Mouse (Mus musculus): Measurements from ENCODE around the gene Sfxn2.

Sfxn2 gene

GRCm38 (mm10) chr19:46625015-46625414 lies 51.9 kb downstream of the Sfxn2 start:
- no peak for DNase-seq (ENCODE audit: extremely low read depth, insufficient read length, low spot score)

GRCm38 (mm10) chr19:46625519-46625918 lies 52.4 kb downstream of the Sfxn2 start:
- no peak for DNase-seq (ENCODE audit: extremely low read depth, insufficient read length, low spot score)

DNA sequence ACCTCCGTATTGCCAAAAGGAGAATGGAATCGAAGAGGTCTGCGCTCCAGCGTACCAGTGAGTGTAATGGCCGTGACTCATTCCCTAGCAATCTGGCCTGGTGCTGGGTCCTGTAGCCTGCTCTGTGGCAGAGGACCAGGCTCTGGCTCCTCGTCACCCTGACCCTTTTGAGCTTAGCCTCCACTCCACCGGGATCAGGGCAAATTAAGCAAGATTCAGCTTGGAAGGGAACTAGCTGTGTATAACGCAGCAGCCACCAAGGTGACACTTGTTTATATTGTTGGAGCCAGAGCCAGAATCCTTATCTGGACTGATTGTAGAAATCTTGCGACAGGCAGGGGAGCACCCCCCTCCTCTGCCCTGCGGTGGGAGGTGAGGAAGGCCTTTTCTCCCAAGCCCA lies 55.2 kb downstream of the Sfxn2 start:
- DNase-seq (ENCODE audit: extremely low read depth, insufficient read length, low spot score): no peak

- DNase-seq (ENCODE audit: extremely low read depth, insufficient read length, low spot score): no peak
Measured at GRCm38 (mm10) chr19:46629807-46630206, 56.6 kb downstream of the Sfxn2 start.

- no peak for DNase-seq (ENCODE audit: extremely low read depth, insufficient read length, low spot score)
Measured at GRCm38 (mm10) chr19:46631637-46632036, 58.5 kb downstream of the Sfxn2 start.

GRCm38 (mm10) chr19:46635766-46636165 lies 62.6 kb downstream of the Sfxn2 start:
- no peak for DNase-seq (ENCODE audit: extremely low read depth, insufficient read length, low spot score)

DNA sequence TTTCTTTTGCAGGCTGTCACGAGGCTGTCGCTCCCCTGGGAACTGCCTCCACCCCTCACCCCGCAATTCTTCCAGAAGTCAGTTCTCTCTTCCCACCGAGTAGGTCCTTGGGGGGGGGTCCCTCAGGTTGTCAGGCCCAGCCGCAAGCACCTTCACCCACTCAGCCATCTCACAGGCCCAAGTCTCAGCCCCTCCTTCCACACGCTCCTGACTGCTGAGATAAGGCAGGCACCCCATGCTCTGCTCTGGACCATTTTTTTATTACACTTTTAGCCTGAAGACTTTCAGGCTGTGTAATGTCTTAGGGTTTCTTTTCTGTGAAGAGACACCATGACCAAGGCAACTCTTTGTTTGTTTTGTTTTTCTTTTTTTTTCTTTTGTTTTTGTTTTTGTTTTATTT lies 64.4 kb downstream of the Sfxn2 start:
- DNase-seq (ENCODE audit: extremely low read depth, insufficient read length, low spot score): no peak

GRCm38 (mm10) chr19:46639053-46639452 lies 65.9 kb downstream of the Sfxn2 start:
- no peak for DNase-seq (ENCODE audit: extremely low read depth, insufficient read length, low spot score)

DNA sequence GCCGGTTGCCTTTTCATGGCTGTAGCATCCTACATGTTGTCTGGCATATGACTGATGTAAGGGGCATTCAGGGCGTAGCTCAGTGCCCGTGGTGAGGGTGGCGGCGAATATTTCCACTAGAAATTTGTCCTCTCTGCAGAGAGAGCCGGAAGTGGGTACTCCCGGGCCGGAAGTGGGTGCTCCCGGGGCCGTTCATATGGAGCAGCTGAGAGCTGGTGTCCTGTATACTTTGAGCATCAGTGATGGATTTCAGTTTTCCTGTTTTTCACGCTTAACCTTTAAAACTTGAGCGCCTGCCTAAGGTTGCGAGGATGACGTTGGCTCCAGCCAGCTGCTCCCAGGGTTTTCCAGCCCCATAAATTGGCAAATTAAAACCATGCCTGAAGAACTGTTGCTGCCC lies 66.3 kb downstream of the Sfxn2 start:
- DNase-seq (ENCODE audit: extremely low read depth, insufficient read length, low spot score): no peak

DNA sequence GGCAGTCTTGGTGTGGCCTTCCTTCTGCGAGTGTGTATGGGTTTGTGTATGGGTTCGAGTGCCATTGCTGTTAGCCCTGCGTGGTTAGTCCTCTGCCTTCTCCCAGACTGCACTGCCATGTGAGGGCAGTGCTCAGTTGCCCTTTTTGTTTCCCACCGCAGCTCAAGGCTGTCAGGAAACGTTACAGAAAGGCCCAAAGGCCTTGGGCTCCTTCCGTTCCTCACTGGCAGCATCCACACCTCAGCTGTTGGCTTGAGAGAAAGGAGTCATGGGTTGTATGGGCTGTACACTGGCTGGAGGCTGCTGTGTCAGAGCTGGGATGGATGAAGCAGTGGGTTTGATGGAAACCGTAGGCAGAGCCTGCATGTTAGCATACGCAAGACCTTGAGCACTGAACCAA lies 67.6 kb downstream of the Sfxn2 start:
- DNase-seq (ENCODE audit: extremely low read depth, insufficient read length, low spot score): no peak

DNA sequence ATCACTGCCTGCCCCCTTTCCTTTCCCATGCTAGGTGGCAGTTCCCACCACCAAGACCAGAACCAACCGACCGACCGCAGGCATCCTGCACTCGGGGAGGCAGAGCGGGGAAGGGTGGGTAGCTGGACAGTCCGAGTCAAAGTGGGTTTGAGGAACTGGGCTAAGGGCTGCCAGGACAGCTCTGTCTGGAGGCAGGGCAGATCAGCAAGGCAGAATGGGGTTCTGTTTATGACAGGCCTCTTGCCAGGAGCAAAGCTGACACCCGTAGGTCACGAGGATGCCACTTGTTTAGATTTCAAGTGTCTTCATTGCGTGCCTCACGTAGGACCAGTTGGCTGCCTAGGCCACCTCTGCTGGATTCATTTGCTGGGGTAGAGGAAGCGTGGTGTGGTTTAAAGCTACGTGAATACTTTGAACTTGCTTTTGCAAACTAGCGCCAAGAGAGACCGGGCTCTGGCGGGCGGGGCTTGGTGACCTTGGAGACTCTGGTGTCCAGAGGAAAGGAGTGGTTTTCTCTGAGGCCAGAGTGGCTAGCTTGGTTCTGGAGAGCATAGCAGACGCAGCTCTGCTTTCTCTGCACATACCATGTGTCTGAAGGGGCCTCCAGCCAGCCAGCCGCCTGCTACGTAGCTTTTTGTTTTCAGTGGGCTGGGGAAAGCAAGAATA lies 68.4 kb downstream of the Sfxn2 start:
- DNase-seq (ENCODE audit: extremely low read depth, insufficient read length, low spot score): peak; percentile 69

- peak; percentile 75 for DNase-seq (ENCODE audit: extremely low read depth, insufficient read length, low spot score)
Measured at GRCm38 (mm10) chr19:46642136-46642753, 69.1 kb downstream of the Sfxn2 start.

DNA sequence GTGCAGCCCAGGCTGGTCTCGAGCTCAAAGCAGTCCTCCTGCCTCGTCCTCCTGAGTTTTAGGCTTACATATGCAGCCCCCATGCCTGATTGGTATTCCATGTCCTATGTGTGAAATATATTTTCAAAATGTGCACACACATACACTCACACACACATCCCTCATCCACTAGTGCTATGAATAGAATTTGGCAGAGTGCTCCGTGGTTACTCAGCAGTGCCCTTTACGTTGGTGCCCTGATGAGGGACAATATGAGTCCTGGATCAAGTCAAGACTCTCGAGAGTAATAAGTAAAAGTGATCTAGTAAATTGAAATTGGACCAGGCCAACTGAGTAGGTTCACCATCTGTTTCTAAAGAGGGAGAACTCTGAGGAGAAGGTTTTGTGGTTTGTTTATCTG lies 70.1 kb downstream of the Sfxn2 start:
- no peak for DNase-seq (ENCODE audit: extremely low read depth, insufficient read length, low spot score)

DNA sequence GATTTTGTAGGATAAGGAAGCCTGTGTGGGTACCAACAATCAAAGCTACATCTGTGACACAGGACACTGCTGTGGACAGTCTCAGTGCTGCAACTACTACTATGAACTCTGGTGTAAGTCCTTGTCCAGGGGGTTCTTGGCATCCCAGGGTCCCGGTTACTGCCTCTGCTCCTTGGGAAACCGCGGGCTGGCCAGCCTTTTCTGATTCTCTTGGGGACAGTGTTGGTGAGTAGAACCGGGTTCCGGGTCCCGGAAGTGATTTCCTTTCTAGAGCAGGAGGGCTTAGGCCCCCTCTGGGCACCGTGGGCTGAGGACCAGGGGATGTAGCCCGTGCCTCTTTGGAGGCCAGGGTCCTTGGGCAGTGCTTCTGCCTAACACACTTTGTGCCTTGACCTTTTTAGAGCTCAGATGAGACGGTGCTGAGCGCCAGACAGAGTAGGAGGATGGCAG lies 71.2 kb downstream of the Sfxn2 start:
- DNase-seq (ENCODE audit: extremely low read depth, insufficient read length, low spot score): no peak

GRCm38 (mm10) chr19:46644793-46645602 lies 71.8 kb downstream of the Sfxn2 start:
- DNase-seq (ENCODE audit: extremely low read depth, insufficient read length, low spot score): no peak

DNA sequence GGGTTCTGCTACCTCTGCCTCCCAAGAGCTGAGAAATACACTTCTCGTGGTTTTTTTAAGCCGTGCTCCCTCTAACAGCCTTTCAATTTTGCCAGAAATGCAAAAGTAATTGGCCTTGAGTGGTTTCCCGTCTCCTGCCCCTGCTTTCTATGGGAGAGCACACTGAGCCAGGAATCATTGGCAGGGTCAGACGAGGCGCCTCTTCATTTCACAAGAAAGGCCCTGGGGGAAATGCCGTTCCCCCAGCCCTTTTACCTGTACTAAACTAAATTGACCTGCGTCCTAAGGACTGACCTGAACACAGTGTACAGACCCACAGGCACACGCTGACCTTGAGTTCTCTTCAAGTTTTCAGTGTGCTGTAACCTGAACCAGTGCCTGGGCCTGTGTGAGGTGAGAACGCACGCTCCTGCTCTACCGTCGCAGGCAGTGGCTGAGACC lies 72.9 kb downstream of the Sfxn2 start:
- DNase-seq (ENCODE audit: extremely low read depth, insufficient read length, low spot score): no peak

- no peak for DNase-seq (ENCODE audit: extremely low read depth, insufficient read length, low spot score)
Measured at GRCm38 (mm10) chr19:46647254-46647653, 74.1 kb downstream of the Sfxn2 start.

Data from 3134 (cell line).